Mouse (Mus musculus) lung, postnatal 0 days (tissue): ENCODE results near the gene Sfmbt1.

ENCODE experiments used
- CTCF ChIP-seq: IDR thresholded peaks from 2 replicates; pipeline ENCODE4 v1.5.1; 2016; ENCODE audit warnings: antibody characterized with exemption, mild to moderate bottlenecking
- EP300 ChIP-seq: IDR thresholded peaks from 2 replicates; pipeline ENCODE4 v1.6.1; 2016; ENCODE audit warnings: antibody characterized with exemption, mild to moderate bottlenecking, control low read depth

GRCm38 (mm10) chr14:30716051-30716952 lies 1.7 kb downstream of the Sfmbt1 start:
- TF ChIP-seq EP300 (no peak), CTCF (no peak)
